Mouse (Mus musculus) ES-Bruce4 (cell line): ENCODE measurements at regions not wholly inside any gene's neighbourhood (a gene's known extent, or its start where the extent isn't known, plus 50 kb on each side); places are given as distances from the start of the nearest gene placed in this dataset.

Source experiments
- CTCF ChIP-seq: IDR thresholded peaks from one replicate; pipeline ENCODE4 v1.8.1; 2011; ENCODE audit warnings: low read depth, low read length
- EP300 ChIP-seq: IDR thresholded peaks from 2 replicates; pipeline ENCODE4 v1.6.1; 2011; ENCODE audit warnings: low read depth, low read length; ENCODE audit not compliant: insufficient read depth
- POLR2A ChIP-seq: IDR thresholded peaks from one replicate; pipeline ENCODE4 v1.8.1; 2011; ENCODE audit warnings: low read length; ENCODE audit not compliant: insufficient read depth

DNA sequence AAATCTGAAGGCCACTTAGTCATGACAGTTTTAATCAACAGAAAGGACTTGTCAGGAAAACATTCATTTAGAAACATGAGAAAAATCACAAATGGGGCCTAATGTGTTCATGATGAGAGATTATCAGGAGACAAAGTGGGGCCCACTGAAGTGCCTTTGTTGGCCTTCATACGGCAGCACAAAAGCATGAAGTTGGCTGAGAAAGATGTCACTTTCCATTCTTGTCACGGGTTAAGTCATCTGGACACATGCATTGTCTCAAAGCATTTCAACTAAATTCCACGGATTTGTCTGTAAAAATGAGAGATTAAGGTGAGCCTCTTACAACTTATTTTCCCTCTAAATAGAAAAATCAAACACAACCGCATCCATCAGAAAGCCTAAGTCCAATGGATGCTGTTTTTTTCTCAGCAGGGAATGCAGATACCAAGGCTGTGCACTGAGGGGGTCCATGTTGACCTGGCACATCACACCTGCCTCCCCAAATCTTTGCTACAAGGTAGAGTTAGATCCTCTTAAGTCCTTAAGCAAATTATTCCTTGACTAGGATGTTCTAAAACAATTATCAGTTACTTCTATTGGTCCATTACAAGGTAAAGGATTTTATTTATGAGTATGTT lies 1679.2 kb downstream of the 4930444P10Rik start:
- TF ChIP-seq CTCF (no peak), POLR2A (no peak), EP300 (no peak)
